In the genomic region with DNA sequence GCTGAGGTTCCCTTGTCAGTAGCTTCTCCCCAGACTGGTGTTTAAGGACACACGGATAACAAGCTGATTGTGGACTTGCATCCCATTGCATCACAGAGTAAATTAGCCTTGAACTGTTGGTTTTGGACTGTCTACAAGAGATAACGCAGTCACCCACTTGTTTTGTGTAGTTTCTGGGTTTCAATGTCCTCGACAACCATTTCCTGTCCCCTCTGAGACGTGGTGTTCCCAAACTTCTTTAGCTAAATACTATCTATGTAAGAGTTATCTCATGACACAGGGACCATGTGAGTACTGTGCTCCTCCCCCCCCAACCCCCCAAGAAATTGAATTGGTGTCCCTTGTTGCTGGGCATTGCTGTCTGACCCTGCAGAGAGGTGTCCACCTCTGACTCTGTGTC, we compare ENCODE assay signal across 17 mouse cellular contexts. TPM values are rescaled to one million over a fixed set of nuclear protein-coding genes. Genes with fewer than 3 reads are reported as not detected.
DNase-seq lines count a peak whose midpoint lies in the region; ATAC-seq lines count a peak whose summit lies in the region.
"Had no signal": no experiment of that assay in that cellular context is flagged by ENCODE, and none has a peak within 500 bp of the region (broad histone marks: within the 10 kb centered on the region; RNA-seq: fewer than 3 reads in every experiment).

No protein-coding gene starts in this region.

- no peaks in the 10 kb centered on the region for H3K36me3 ChIP-seq in liver, embryonic 16.5 days (ENCODE audit: control insufficient read depth, insufficient read depth)
- H3K36me3 ChIP-seq: embryonic facial prominence, embryonic 12.5 days; forebrain, embryonic 10.5 days; lung, embryonic 15.5 days; midbrain, embryonic 10.5 days had no signal

- intact Hi-C loops in heart, postnatal 14 days (cut with DNase I): no loop called here

- H3K4me1 ChIP-seq in liver, embryonic 16.5 days (ENCODE audit: control insufficient read depth, low read depth, low read length): peaks cover 3% of the 10 kb centered on the region
- H3K4me1 ChIP-seq: lung, embryonic 15.5 days had no signal

- peak; percentile 80 for ATAC-seq in liver, embryonic 16.5 days (ENCODE audit: low read depth)

- 14% methylated on average over 4 of the region's 4 CpGs for WGBS in liver, embryonic 16.5 days (ENCODE audit: insufficient replicate concordance)

- H3K27ac ChIP-seq in liver, embryonic 16.5 days (ENCODE audit: low read length): peak overlapping the region; percentile 81
- H3K27ac ChIP-seq: hindbrain, postnatal 0 days; lung, embryonic 15.5 days had no signal

- H3K4me2 ChIP-seq in liver, embryonic 16.5 days (ENCODE audit: low read depth, low read length): peak overlapping the region; percentile 25; the same call in 1 of the 2 replicates
- H3K4me2 ChIP-seq: embryonic facial prominence, embryonic 12.5 days; lung, embryonic 15.5 days had no signal

- no peaks in the 10 kb centered on the region for H3K27me3 ChIP-seq in liver, embryonic 16.5 days (ENCODE audit: control insufficient read depth, insufficient read depth, low read depth, low read length)
- H3K27me3 ChIP-seq: lung, embryonic 15.5 days had no signal

- H3K9ac ChIP-seq in liver, embryonic 16.5 days (ENCODE audit: low read depth, low read length): no peak overlapping the region
- H3K9ac ChIP-seq: embryonic facial prominence, embryonic 12.5 days; lung, embryonic 15.5 days had no signal

- H3K4me3 ChIP-seq in liver, embryonic 16.5 days (ENCODE audit: low read depth, low read length): no peak overlapping the region
- H3K4me3 ChIP-seq: embryonic facial prominence, embryonic 12.5 days; forebrain, embryonic 10.5 days; lung, embryonic 15.5 days; midbrain, embryonic 10.5 days had no signal

- DNase-seq in heart, adult 18-20 months: peak; percentile 38 to 60
- DNase-seq in heart, postnatal 14 days: no peak
- peak; percentile 30 for DNase-seq in kidney, postnatal 14 days
- no peak for DNase-seq in kidney, postnatal 4 days
- peak; percentile 61 for DNase-seq in MN1 (ENCODE audit: low spot score)
- no peak for DNase-seq in frontal cortex, postnatal 36 days (ENCODE audit: low spot score in 2 of 2)
- no peak for DNase-seq in neural tube, embryonic 10.5 days (ENCODE audit: extremely low spot score, low spot score)
- DNase-seq: kidney, postnatal 10 days; right cerebral cortex, postnatal 14 days had no signal

- H3K9me3 ChIP-seq in liver, embryonic 16.5 days (replicated peaks; ENCODE audit: control insufficient read depth, low read length): no peaks in the 10 kb centered on the region
- H3K9me3 ChIP-seq: embryonic facial prominence, embryonic 12.5 days; forebrain, embryonic 10.5 days; lung, embryonic 15.5 days; midbrain, embryonic 10.5 days had no signal

RNA-seq across cellular contexts. Expression of gene Ahsg, which starts 9.6 kb away (rescaled TPM):
- total RNA-seq in heart, adult 18-20 months (2021): 10 to 100 TPM in 1 of 2 experiments, 1 to 10 TPM in 1; 8.4 to 13.5 TPM
- total RNA-seq in heart, postnatal 14 days (2021): 10 to 100 TPM in 1 of 2 experiments, 1 to 10 TPM in 1; 8.8 to 16.6 TPM
- 5,304 and 6,290 TPM in 2 replicates for polyA plus RNA-seq in liver, embryonic 16.5 days (2015; fragmentation: Nextera tagmentation; extraction: Ambion mirVana)
- total RNA-seq: hindbrain, postnatal 0 days; layer of hippocampus, postnatal 25 days; left cerebral cortex, postnatal 36 days had no signal
- polyA plus RNA-seq: embryonic facial prominence, embryonic 12.5 days; forebrain, embryonic 10.5 days; hindbrain, postnatal 0 days; midbrain, embryonic 10.5 days had no signal

RNA-seq across cellular contexts. Expression of gene Dnajb11, which starts 23.8 kb away (rescaled TPM):
- 10 to 100 TPM; 47.1 to 50.0 TPM for total RNA-seq in heart, adult 18-20 months (2021)
- 10 to 100 TPM; 47.6 to 54.3 TPM for total RNA-seq in heart, postnatal 14 days (2021)
- polyA plus RNA-seq in liver, embryonic 16.5 days (2015; fragmentation: Nextera tagmentation; extraction: Ambion mirVana): 50.7 and 54.4 TPM in 2 replicates

RNA-seq across cellular contexts. Expression of gene Tbccd1, which starts 24.0 kb away (rescaled TPM):
- 10 to 100 TPM; 12.7 to 12.8 TPM for total RNA-seq in heart, adult 18-20 months (2021)
- total RNA-seq in heart, postnatal 14 days (2021): 1 to 10 TPM; 9.1 to 9.9 TPM
- 27.2 and 27.3 TPM in 2 replicates for polyA plus RNA-seq in liver, embryonic 16.5 days (2015; fragmentation: Nextera tagmentation; extraction: Ambion mirVana)

RNA-seq across cellular contexts. Expression of gene Fetub, which starts 36.6 kb away (rescaled TPM):
- total RNA-seq in heart, adult 18-20 months (2021): 1 to 10 TPM in 1 of 2 experiments, under 1 TPM in 1; 0.37 to 2.3 TPM
- not detected for total RNA-seq in heart, postnatal 14 days (2021)
- 15.3 and 19.3 TPM in 2 replicates for polyA plus RNA-seq in liver, embryonic 16.5 days (2015; fragmentation: Nextera tagmentation; extraction: Ambion mirVana)
- total RNA-seq: hindbrain, postnatal 0 days; left cerebral cortex, postnatal 36 days had no signal
- polyA plus RNA-seq: embryonic facial prominence, embryonic 12.5 days; forebrain, embryonic 10.5 days; lung, embryonic 15.5 days; midbrain, embryonic 10.5 days had no signal

Comparison
In these comparisons a context has a peak if more than half of its experiments do, and no peak if none do; other contexts are left out.
1. DNase-seq: peak in heart, adult 18-20 months (2 of 2), kidney, postnatal 14 days (single experiment) and MN1 (single experiment); none in heart, postnatal 14 days (0 of 2), kidney, postnatal 4 days (0 of 2), frontal cortex, postnatal 36 days (0 of 2) and neural tube, embryonic 10.5 days (single experiment).